Mouse (Mus musculus) liver, postnatal 0 days (tissue): ENCODE data around the gene Rad51b. TPM values are rescaled to one million over a fixed set of nuclear protein-coding genes. Genes with fewer than 3 reads are reported as not detected.
A peak's percentile ranks its signal among the peaks of the same experiment; 100 is the strongest.

ENCODE experiments used
- ATAC-seq: fragments of 200-750 bp; cut with Nextera tagmentation; 2 replicates; pipeline ENCODE4 v1.8.0; 2017; ENCODE audit warnings: mild to moderate bottlenecking, moderate library complexity
- DNase-seq: peaks from one replicate; pipeline ENCODE4 v3.0.0-alpha.2; 2016
- H3K27ac ChIP-seq: fragments of 300-500 bp; sonication (generic); 2 replicates; pipeline ENCODE4 v1.5.1; 2014; ENCODE audit warnings: antibody characterized with exemption, moderate library complexity, mild to moderate bottlenecking, low read depth
- H3K27me3 ChIP-seq: fragments of 300-500 bp; sonication (generic); 2 replicates; pipeline ENCODE4 v1.6.1; 2014; ENCODE audit warnings: low read length, control low read depth, mixed read lengths; ENCODE audit not compliant: insufficient read depth
- H3K36me3 ChIP-seq: fragments of 300-500 bp; sonication (generic); replicated peaks from 2 replicates; pipeline ENCODE4 v1.6.1; 2014; ENCODE audit warnings: mild to moderate bottlenecking, control low read depth, low read length, moderate library complexity, mixed read lengths; ENCODE audit not compliant: insufficient read depth
- H3K4me1 ChIP-seq: fragments of 300-500 bp; sonication (generic); 2 replicates; pipeline ENCODE4 v1.6.1; 2014; ENCODE audit warnings: antibody characterized with exemption, mild to moderate bottlenecking, control low read depth; ENCODE audit not compliant: insufficient read depth
- H3K4me2 ChIP-seq: fragments of 300-500 bp; sonication (generic); 2 replicates; pipeline ENCODE4 v1.6.1; 2014; ENCODE audit warnings: low read depth, mild to moderate bottlenecking, low read length, moderate library complexity, mixed read lengths
- H3K4me3 ChIP-seq: fragments of 300-500 bp; sonication (generic); 2 replicates; pipeline ENCODE4 v1.5.1; 2014; ENCODE audit warnings: low read depth, low read length
- H3K9ac ChIP-seq: fragments of 300-500 bp; sonication (generic); replicated peaks from 2 replicates; pipeline ENCODE4 v1.6.1; 2014; ENCODE audit warnings: mild to moderate bottlenecking, moderate library complexity
- H3K9me3 ChIP-seq: fragments of 300-500 bp; sonication (generic); 2 replicates; pipeline ENCODE4 v1.6.1; 2016; ENCODE audit warnings: mild to moderate bottlenecking, control low read depth, low read length, mixed read lengths
- CTCF ChIP-seq: sonication (generic); IDR thresholded peaks from 2 replicates; pipeline ENCODE4 v1.5.1; 2016; ENCODE audit warnings: antibody characterized with exemption, low read depth
- EP300 ChIP-seq: IDR thresholded peaks from 2 replicates; pipeline ENCODE4 v1.6.1; 2016; ENCODE audit warnings: antibody characterized with exemption, low read depth, mild to moderate bottlenecking
- WGBS: fragments of 180-500 bp; shearing (Covaris S2); extraction: QIAGEN DNeasy Blood & Tissue Kit; methylation state at CpG from one replicate; pipeline ENCODE4 v1.1.7; 2014; ENCODE audit not compliant: insufficient replicate concordance; 5-methylcytosine and 5-hydroxymethylcytosine counted together
- polyA plus RNA-seq: library from polyadenylated mRNA; unstranded; fragments of >200 nt; fragmentation: Nextera tagmentation; extraction: Ambion mirVana; gene quantifications from 2 replicates; pipeline ENCODE4 v1.2.1, GENCODE M21; 2015

The Rad51b gene
- polyA plus RNA-seq, 1 experiment from 2014 or later, result 2.5 TPM

DNA sequence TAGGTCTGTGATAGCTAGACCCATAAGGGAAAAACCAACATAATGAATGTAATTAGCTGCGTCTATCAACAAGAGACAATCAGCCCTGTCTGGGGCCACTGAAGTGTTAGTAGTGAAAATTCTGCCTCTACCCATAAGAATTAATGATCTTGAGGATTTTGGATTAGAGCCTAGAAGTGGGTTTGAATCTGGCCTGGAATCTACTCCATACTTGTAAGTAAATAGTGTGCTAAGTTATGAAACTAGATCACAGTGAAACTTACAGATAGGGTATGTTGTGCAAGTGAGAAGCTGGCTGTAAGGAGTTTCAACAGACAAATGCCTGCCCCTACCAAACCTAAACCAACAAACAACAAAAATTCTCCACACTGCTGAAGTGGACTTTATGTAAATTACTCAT lies 83.1 kb downstream of the Rad51b start:
- peaks cover 3% of the 10 kb centered on the region; the same call in 1 of the 2 replicates for H3K4me1 ChIP-seq
- no peak overlapping the region for H3K4me3 ChIP-seq
- H3K36me3 ChIP-seq, result no peaks in the 10 kb centered on the region
- WGBS, result 86% methylated on average over 1 of the region's 1 CpGs
- no peak overlapping the region for H3K9ac ChIP-seq
- H3K27ac ChIP-seq, result no peak overlapping the region
- H3K27me3 ChIP-seq, result no peaks in the 10 kb centered on the region
- no peaks in the 10 kb centered on the region for H3K9me3 ChIP-seq
- TF ChIP-seq EP300 (no peak), CTCF (no peak)
- DNase-seq, result no peak
- ATAC-seq, result no peak
- H3K4me2 ChIP-seq, result no peak overlapping the region

DNA sequence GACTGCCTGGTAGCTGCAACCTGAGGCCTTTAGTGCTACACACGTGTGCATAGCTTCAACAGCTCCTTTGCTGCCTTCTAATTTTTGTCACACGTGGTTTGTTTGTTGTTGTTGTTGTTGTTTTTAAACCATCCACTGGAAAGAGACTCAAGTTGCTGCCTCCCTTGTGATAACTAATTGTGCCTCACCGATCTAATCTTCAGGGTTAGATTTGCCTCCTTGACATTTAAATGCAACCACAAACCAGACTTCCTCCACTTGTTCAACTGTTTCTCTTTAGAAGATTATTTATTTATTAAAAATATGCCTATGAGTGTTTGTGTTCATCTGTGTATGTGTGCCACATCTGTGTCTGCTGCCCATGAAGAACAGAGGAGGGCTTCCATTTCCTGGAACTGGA lies 84.4 kb downstream of the Rad51b start:
- no peak overlapping the region for H3K4me2 ChIP-seq
- ATAC-seq, result no peak

DNA sequence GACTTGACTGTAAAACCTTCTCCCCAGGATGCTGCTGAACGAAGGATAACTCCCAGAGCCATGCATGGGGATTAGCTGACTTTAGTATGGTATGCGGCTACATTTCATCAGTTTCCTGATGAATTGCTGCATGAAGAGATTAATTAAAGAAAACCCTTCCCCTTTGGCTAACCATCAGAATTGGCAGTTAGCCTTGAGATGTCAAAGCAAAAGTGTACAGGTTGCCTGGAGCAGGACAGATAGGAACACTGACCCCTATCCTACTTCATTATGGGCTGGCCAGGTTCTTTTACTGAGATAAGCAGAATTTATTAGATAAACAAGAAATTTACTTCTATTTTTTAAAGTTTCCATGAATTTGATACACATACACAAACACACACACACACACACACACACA lies 85.3 kb downstream of the Rad51b start:
- TF ChIP-seq EP300 (no peak), CTCF (no peak)
- Histone ChIP-seq H3K4me1 (peaks cover 3% of the 10 kb centered on the region; the same call in 1 of the 2 replicates), H3K4me2 (no peak overlapping the region), H3K27ac (no peak overlapping the region), H3K9me3 (no peaks in the 10 kb centered on the region), H3K4me3 (no peak overlapping the region), H3K36me3 (no peaks in the 10 kb centered on the region), H3K9ac (no peak overlapping the region), H3K27me3 (no peaks in the 10 kb centered on the region)
- WGBS, result 71% methylated on average over 2 of the region's 2 CpGs
- ATAC-seq (no peak), DNase-seq (no peak)

More for the DNA sequence above, 84.4 kb downstream of the Rad51b start:
- no peaks in the 10 kb centered on the region for H3K9me3 ChIP-seq
- no peak for DNase-seq
- no peaks in the 10 kb centered on the region for H3K27me3 ChIP-seq
- 58% methylated on average over 3 of the region's 3 CpGs for WGBS
- no peak overlapping the region for H3K27ac ChIP-seq
- H3K4me3 ChIP-seq, result no peak overlapping the region
- H3K9ac ChIP-seq, result no peak overlapping the region
- peaks cover 3% of the 10 kb centered on the region; the same call in 1 of the 2 replicates for H3K4me1 ChIP-seq
- H3K36me3 ChIP-seq, result no peaks in the 10 kb centered on the region
- no peak for TF ChIP-seq EP300
- no peak for TF ChIP-seq CTCF

- Histone ChIP-seq H3K4me3 (no peak overlapping the region), H3K4me1 (peaks cover 3% of the 10 kb centered on the region; the same call in 1 of the 2 replicates), H3K36me3 (no peaks in the 10 kb centered on the region), H3K4me2 (no peak overlapping the region), H3K27me3 (no peaks in the 10 kb centered on the region), H3K27ac (no peak overlapping the region), H3K9me3 (no peaks in the 10 kb centered on the region), H3K9ac (no peak overlapping the region)
- DNase-seq, result no peak
- ATAC-seq, result no peak
- 63% methylated on average over 3 of the region's 3 CpGs for WGBS
- TF ChIP-seq EP300 (no peak), CTCF (no peak)
Observed at GRCm38 (mm10) chr12:79383583-79383982, 86.5 kb downstream of the Rad51b start.

GRCm38 (mm10) chr12:79384787-79385186 lies 87.7 kb downstream of the Rad51b start:
- H3K4me1 ChIP-seq, result peaks cover 3% of the 10 kb centered on the region; the same call in 1 of the 2 replicates
- ATAC-seq (no peak), DNase-seq (no peak)
- TF ChIP-seq CTCF, result no peak
- no peak for TF ChIP-seq EP300
- WGBS, result 57% methylated on average over 9 of the region's 9 CpGs
- 0 out of 2 replicates have a peak overlapping the region, but pooled peaks have one; percentile 12 for H3K27ac ChIP-seq
- H3K9ac ChIP-seq, result no peak overlapping the region
- no peaks in the 10 kb centered on the region for H3K27me3 ChIP-seq
- H3K4me3 ChIP-seq, result no peak overlapping the region
- no peaks in the 10 kb centered on the region for H3K36me3 ChIP-seq
- H3K4me2 ChIP-seq, result no peak overlapping the region
- no peaks in the 10 kb centered on the region for H3K9me3 ChIP-seq

DNA sequence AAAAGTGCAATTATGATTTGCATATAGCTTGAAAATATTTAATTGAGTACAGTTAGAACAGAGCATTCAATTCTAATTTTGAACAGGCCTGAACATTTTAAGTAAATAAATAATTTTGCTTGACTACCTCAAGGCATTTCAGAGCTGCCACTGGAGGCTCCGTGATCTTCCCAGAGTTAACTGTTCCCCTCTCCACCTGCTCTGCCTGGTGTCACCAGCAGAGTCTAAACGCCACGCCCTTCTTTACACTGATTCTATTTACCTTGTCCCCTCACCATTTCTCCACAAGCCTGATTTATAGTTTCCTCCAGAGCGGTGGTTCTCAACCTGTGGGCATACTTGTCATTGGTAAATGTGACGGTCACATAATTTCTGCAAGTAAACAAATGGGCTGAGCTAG lies 88.1 kb downstream of the Rad51b start:
- Histone ChIP-seq H3K9ac (no peak overlapping the region), H3K27ac (no peak overlapping the region), H3K27me3 (no peaks in the 10 kb centered on the region), H3K4me3 (no peak overlapping the region), H3K4me1 (peaks cover 3% of the 10 kb centered on the region; the same call in 1 of the 2 replicates), H3K9me3 (no peaks in the 10 kb centered on the region), H3K36me3 (no peaks in the 10 kb centered on the region), H3K4me2 (no peak overlapping the region)
- ATAC-seq (no peak), DNase-seq (no peak)
- no peak for TF ChIP-seq CTCF
- no peak for TF ChIP-seq EP300
- WGBS, result 78% methylated on average over 5 of the region's 5 CpGs

- Histone ChIP-seq H3K36me3 (no peaks in the 10 kb centered on the region), H3K27ac (no peak overlapping the region), H3K27me3 (no peaks in the 10 kb centered on the region), H3K4me2 (no peak overlapping the region), H3K4me1 (no peaks in the 10 kb centered on the region), H3K9me3 (no peaks in the 10 kb centered on the region), H3K9ac (no peak overlapping the region), H3K4me3 (no peak overlapping the region)
- ATAC-seq (no peak), DNase-seq (no peak)
- 71% methylated on average over 6 of the region's 6 CpGs for WGBS
- TF ChIP-seq EP300, result no peak
- no peak for TF ChIP-seq CTCF
Observed at GRCm38 (mm10) chr12:79387886-79388285, 90.8 kb downstream of the Rad51b start.
